Comparison of ENCODE assay signal across 24 mouse cellular contexts in genomic region chr3:68650251-68650650, GRCm38 (mm10).
"Had no signal": no experiment of that assay in that cellular context is flagged by ENCODE, and none has a peak within 500 bp of the region (broad histone marks: within the 10 kb centered on the region; RNA-seq: fewer than 3 reads in every experiment).

No protein-coding gene starts in this region.

- ATAC-seq: hindbrain, embryonic 16.5 days; inflammation-experienced regulatory T-cells, adult 6 months; intestine, embryonic 15.5 days; intestine, postnatal 0 days had no signal

- H3K27ac ChIP-seq: gastrocnemius, adult 2 months; heart, embryonic 10.5 days; hindbrain, embryonic 10.5 days; hindbrain, embryonic 12.5 days; hindbrain, embryonic 14.5 days; intestine, embryonic 15.5 days; layer of hippocampus, adult 2 months; limb, embryonic 10.5 days; limb, embryonic 12.5 days; liver, embryonic 13.5 days had no signal

- DNase-seq: gastrocnemius, adult 2 months; gastrocnemius, postnatal 10 days; gastrocnemius, postnatal 25 days; heart, postnatal 10 days; heart, postnatal 4 days; kidney, adult 18-20 months; kidney, adult 8-10 months; kidney, postnatal 10 days; kidney, postnatal 25 days; kidney, postnatal 4 days; liver; liver, embryonic 13.5 days had no signal

- H3K4me3 ChIP-seq: gastrocnemius, adult 2 months; heart, embryonic 10.5 days; heart, embryonic 12.5 days; hindbrain, embryonic 10.5 days; hindbrain, embryonic 12.5 days; intestine, embryonic 15.5 days; layer of hippocampus, adult 2 months; limb, embryonic 10.5 days; limb, embryonic 12.5 days; liver, embryonic 13.5 days had no signal
